Mouse (Mus musculus) brain, embryonic 14.5 days (tissue): ENCODE measurements around the gene Coq6.

Source experiments
- CTCF ChIP-seq: fragments of 200-500 bp; IDR thresholded peaks from 2 replicates; pipeline ENCODE4 v1.5.1; 2012; ENCODE audit warnings: inconsistent platforms, mild to moderate bottlenecking, moderate library complexity, borderline replicate concordance; ENCODE audit not compliant: insufficient read depth, insufficient read length; ENCODE audit errors: extremely low read depth
- POLR2A ChIP-seq: fragments of 200-500 bp; IDR thresholded peaks from 2 replicates; pipeline ENCODE4 v1.6.1; 2012; ENCODE audit warnings: mild to moderate bottlenecking, inconsistent platforms, borderline replicate concordance; ENCODE audit not compliant: poor library complexity, insufficient read depth, insufficient read length, severe bottlenecking; ENCODE audit errors: extremely low read depth

GRCm38 (mm10) chr12:84416834-84417604 is 55.6 kb downstream of the Coq6 start, which contains the start of gene Rnf113a2:
- TF ChIP-seq CTCF, result no peak
- TF ChIP-seq POLR2A, result peak; percentile 45; the same call in 1 of the 2 replicates
